Mouse (Mus musculus): Measurements from ENCODE around the gene Ssbp4. TPM values are rescaled to one million over a fixed set of nuclear protein-coding genes. Genes with fewer than 3 reads are reported as not detected.

The Ssbp4 gene
- polyA plus RNA-seq (2012; rRNA removed) (36.3 and 50.8 TPM in 2 replicates), polyA plus RNA-seq (2014; fragmentation: Nextera tagmentation; extraction: Ambion mirVana) (49.5 and 61.7 TPM in 2 replicates)

- TF ChIP-seq EP300 (IDR thresholded peaks at IDR 0.05; ENCODE audit: low read depth) (no peak), CTCF (IDR thresholded peaks at IDR 0.05; ENCODE audit: low read depth) (no peak)
- Histone ChIP-seq H3K4me3 (ENCODE audit: insufficient read depth in 1 of 2, low read depth in 2 of 2, low read length in 2 of 2) (peak within 1 kb of the TSS; percentile 65 to 78), H3K9me3 (ENCODE audit: control insufficient read depth, low read length) (no peaks in the 10 kb centered on the region), H3K4me1 (replicated peaks; ENCODE audit: control insufficient read depth in 2 of 2, insufficient read depth in 2 of 2, low read length in 1 of 2) (peaks cover 17 to 24% of the 10 kb centered on the region in 2 experiments), H3K4me2 (ENCODE audit: low read depth) (peak within 1 kb of the TSS; percentile 91), H3K27me3 (ENCODE audit: control insufficient read depth, insufficient read depth, low read length) (no peaks in the 10 kb centered on the region), H3K9ac (replicated peaks) (peak within 1 kb of the TSS; percentile 79), H3K27ac (peak within 1 kb of the TSS; percentile 71), H3K36me3 (replicated peaks; ENCODE audit: control insufficient read depth, insufficient read depth, low read depth) (no peaks in the 10 kb centered on the region)
- WGBS (ENCODE audit: insufficient replicate concordance), result 2% methylated on average over 26 of the region's 26 CpGs
- DNase-seq (ENCODE audit: low read depth in 3 of 3, low spot score in 3 of 3) (no peak), ATAC-seq (ENCODE audit: insufficient read depth) (no peak)
Measured at GRCm38 (mm10) chr8:70608749-70609367, at the start of gene Ssbp4. Gene Ssbp4, minus strand, starts transcription at chr8:70608872.

GRCm38 (mm10) chr8:70657739-70658138, 49.1 kb upstream of the Ssbp4 start:
- H3K36me3 ChIP-seq (replicated peaks; ENCODE audit: control insufficient read depth, insufficient read depth, low read depth), result no peaks in the 10 kb centered on the region; the same call in 1 of the 2 replicates
- H3K9ac ChIP-seq (replicated peaks), result no peak overlapping the region
- H3K9me3 ChIP-seq (ENCODE audit: control insufficient read depth, low read length), result no peaks in the 10 kb centered on the region
- DNase-seq (ENCODE audit: low read depth in 3 of 3, low spot score in 3 of 3), result no peak
- H3K27ac ChIP-seq, result no peak overlapping the region
- no peak for TF ChIP-seq CTCF (IDR thresholded peaks at IDR 0.05; ENCODE audit: low read depth)
- no peak for TF ChIP-seq EP300 (IDR thresholded peaks at IDR 0.05; ENCODE audit: low read depth)
- peaks cover 11 to 24% of the 10 kb centered on the region in 2 experiments for H3K4me1 ChIP-seq (replicated peaks; ENCODE audit: control insufficient read depth in 2 of 2, insufficient read depth in 2 of 2, low read length in 1 of 2)
- no peak overlapping the region for H3K4me3 ChIP-seq (ENCODE audit: insufficient read depth in 1 of 2, low read depth in 2 of 2, low read length in 2 of 2)
- peak overlapping the region; percentile 14; the same call in 1 of the 2 replicates for H3K4me2 ChIP-seq (ENCODE audit: low read depth)
- 76% methylated on average over 2 of the region's 2 CpGs for WGBS (ENCODE audit: insufficient replicate concordance)
- no peak for ATAC-seq (ENCODE audit: insufficient read depth)
- H3K27me3 ChIP-seq (ENCODE audit: control insufficient read depth, insufficient read depth, low read length), result no peaks in the 10 kb centered on the region

GRCm38 (mm10) chr8:70657214-70657613, 48.5 kb upstream of the Ssbp4 start:
- Histone ChIP-seq H3K4me1 (replicated peaks; ENCODE audit: control insufficient read depth in 2 of 2, insufficient read depth in 2 of 2, low read length in 1 of 2) (peaks cover 11 to 24% of the 10 kb centered on the region in 2 experiments), H3K9ac (replicated peaks) (no peak overlapping the region), H3K4me3 (ENCODE audit: insufficient read depth in 1 of 2, low read depth in 2 of 2, low read length in 2 of 2) (no peak overlapping the region), H3K4me2 (ENCODE audit: low read depth) (no peak overlapping the region), H3K9me3 (ENCODE audit: control insufficient read depth, low read length) (no peaks in the 10 kb centered on the region), H3K36me3 (replicated peaks; ENCODE audit: control insufficient read depth, insufficient read depth, low read depth) (no peaks in the 10 kb centered on the region; the same call in 1 of the 2 replicates), H3K27me3 (ENCODE audit: control insufficient read depth, insufficient read depth, low read length) (no peaks in the 10 kb centered on the region), H3K27ac (no peak overlapping the region)
- ATAC-seq (ENCODE audit: insufficient read depth) (no peak), DNase-seq (ENCODE audit: low read depth in 3 of 3, low spot score in 3 of 3) (no peak)
- TF ChIP-seq CTCF (IDR thresholded peaks at IDR 0.05; ENCODE audit: low read depth) (no peak), EP300 (IDR thresholded peaks at IDR 0.05; ENCODE audit: low read depth) (no peak)
- WGBS (ENCODE audit: insufficient replicate concordance), result 82% methylated on average over 3 of the region's 3 CpGs

- no peak for ATAC-seq (ENCODE audit: insufficient read depth)
- Histone ChIP-seq H3K4me3 (ENCODE audit: insufficient read depth in 1 of 2, low read depth in 2 of 2, low read length in 2 of 2) (no peak overlapping the region), H3K27me3 (ENCODE audit: control insufficient read depth, insufficient read depth, low read length) (no peaks in the 10 kb centered on the region), H3K4me2 (ENCODE audit: low read depth) (no peak overlapping the region), H3K4me1 (replicated peaks; ENCODE audit: control insufficient read depth in 2 of 2, insufficient read depth in 2 of 2, low read length in 1 of 2) (peaks cover 11 to 21% of the 10 kb centered on the region in 2 experiments), H3K9me3 (ENCODE audit: control insufficient read depth, low read length) (no peaks in the 10 kb centered on the region), H3K36me3 (replicated peaks; ENCODE audit: control insufficient read depth, insufficient read depth, low read depth) (peaks cover 4% of the 10 kb centered on the region), H3K9ac (replicated peaks) (no peak overlapping the region), H3K27ac (no peak overlapping the region)
- DNase-seq (ENCODE audit: low read depth in 3 of 3, low spot score in 3 of 3), result no peak
- 79% methylated on average over 13 of the region's 13 CpGs for WGBS (ENCODE audit: insufficient replicate concordance)
- TF ChIP-seq EP300 (IDR thresholded peaks at IDR 0.05; ENCODE audit: low read depth) (no peak), CTCF (IDR thresholded peaks at IDR 0.05; ENCODE audit: low read depth) (no peak)
Measured at GRCm38 (mm10) chr8:70656193-70656790, 47.6 kb upstream of the Ssbp4 start.

- TF ChIP-seq CTCF (IDR thresholded peaks at IDR 0.05; ENCODE audit: low read depth) (no peak), EP300 (IDR thresholded peaks at IDR 0.05; ENCODE audit: low read depth) (no peak)
- WGBS (ENCODE audit: insufficient replicate concordance), result 67% methylated on average over 2 of the region's 2 CpGs
- ATAC-seq (ENCODE audit: insufficient read depth), result no peak
Measured at GRCm38 (mm10) chr8:70655469-70655868, 46.8 kb upstream of the Ssbp4 start.

More at GRCm38 (mm10) chr8:70655469-70655868, 46.8 kb upstream of the Ssbp4 start:
- H3K9me3 ChIP-seq (ENCODE audit: control insufficient read depth, low read length), result no peaks in the 10 kb centered on the region
- H3K4me3 ChIP-seq (ENCODE audit: insufficient read depth in 1 of 2, low read depth in 2 of 2, low read length in 2 of 2), result no peak overlapping the region
- H3K36me3 ChIP-seq (replicated peaks; ENCODE audit: control insufficient read depth, insufficient read depth, low read depth), result peaks cover 6% of the 10 kb centered on the region
- no peaks in the 10 kb centered on the region for H3K27me3 ChIP-seq (ENCODE audit: control insufficient read depth, insufficient read depth, low read length)
- no peak overlapping the region for H3K27ac ChIP-seq
- H3K4me2 ChIP-seq (ENCODE audit: low read depth), result no peak overlapping the region
- H3K4me1 ChIP-seq (replicated peaks; ENCODE audit: control insufficient read depth in 2 of 2, insufficient read depth in 2 of 2, low read length in 1 of 2), result peaks cover 7 to 15% of the 10 kb centered on the region in 2 experiments
- no peak for DNase-seq (ENCODE audit: low read depth in 3 of 3, low spot score in 3 of 3)
- H3K9ac ChIP-seq (replicated peaks), result no peak overlapping the region
